Comparison of ENCODE assay signal across 19 mouse cellular contexts in the genomic region with DNA sequence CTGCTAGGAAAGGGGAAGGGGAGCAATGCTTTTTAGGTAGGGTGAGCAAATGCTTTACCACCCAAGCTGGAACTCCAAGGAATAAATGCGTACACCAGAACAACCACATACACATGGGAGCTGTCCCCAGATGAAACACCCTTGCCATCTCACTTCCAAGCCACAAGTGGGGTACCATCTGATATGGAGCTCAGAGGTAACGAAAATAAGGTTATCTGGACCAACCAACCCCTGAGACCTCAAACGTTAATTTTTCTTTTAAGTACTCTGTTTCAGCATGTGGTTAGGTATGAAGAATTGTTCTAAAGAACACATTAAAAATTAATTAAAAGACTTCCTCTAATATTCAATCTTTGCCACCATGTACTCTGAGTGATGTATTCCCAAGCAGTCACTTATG.
DNase-seq lines count a peak whose midpoint lies in the region; ATAC-seq and TF ChIP-seq lines count a peak whose summit lies in the region.
"Had no signal": no experiment of that assay in that cellular context is flagged by ENCODE, and none has a peak within 500 bp of the region (broad histone marks: within the 10 kb centered on the region; RNA-seq: fewer than 3 reads in every experiment).

No protein-coding gene starts in this region.

- H3K4me2 ChIP-seq in liver, postnatal 0 days (ENCODE audit: low read depth, low read length), result no peak overlapping the region
- no peak overlapping the region for H3K4me2 ChIP-seq in liver, embryonic 11.5 days

- TF ChIP-seq RAD21 in MEL (IDR thresholded peaks at IDR 0.05; ENCODE audit: low read depth, low read length), result no peak

- H3K9ac ChIP-seq in liver, postnatal 0 days (replicated peaks), result no peak overlapping the region
- no peak overlapping the region for H3K9ac ChIP-seq in liver, embryonic 11.5 days (ENCODE audit: low read depth, low read length)
- H3K9ac ChIP-seq in MEL (ENCODE audit: control insufficient read depth, low read depth, low read length, poor library complexity, severe bottlenecking), result no peak overlapping the region

- no peaks in the 10 kb centered on the region for H3K79me2 ChIP-seq in MEL (ENCODE audit: control insufficient read depth, insufficient read depth, low read length, poor library complexity)

- no peak overlapping the region for H3K27ac ChIP-seq in liver, postnatal 0 days (ENCODE audit: low read depth)
- no peak overlapping the region for H3K27ac ChIP-seq in liver, embryonic 11.5 days (ENCODE audit: low read depth, low read length)
- no peak overlapping the region for H3K27ac ChIP-seq in MEL (ENCODE audit: control insufficient read depth, low read depth, low read length)

- TF ChIP-seq EP300 in liver, postnatal 0 days (IDR thresholded peaks at IDR 0.05; ENCODE audit: low read depth), result 0 out of 2 replicates have a peak, but pooled peaks have one; percentile 32
- peak; percentile 62 to 86 for TF ChIP-seq EP300 in MEL (IDR thresholded peaks at IDR 0.05; ENCODE audit: low read depth in 1 of 2, low read length in 2 of 2)

- no peak overlapping the region for H3K4me3 ChIP-seq in liver, postnatal 0 days (ENCODE audit: low read depth, low read length)
- no peak overlapping the region for H3K4me3 ChIP-seq in liver, embryonic 11.5 days (ENCODE audit: low read depth, low read length)
- H3K4me3 ChIP-seq in MEL (ENCODE audit: control insufficient read depth in 1 of 2, insufficient read depth in 1 of 2, low read depth in 2 of 2, low read length in 2 of 2), result no peak overlapping the region

- H3K9me3 ChIP-seq in liver, postnatal 0 days (ENCODE audit: low read length), result no peaks in the 10 kb centered on the region
- H3K9me3 ChIP-seq in liver, embryonic 11.5 days (ENCODE audit: control insufficient read depth, low read length), result no peaks in the 10 kb centered on the region
- no peaks in the 10 kb centered on the region for H3K9me3 ChIP-seq in MEL (replicated peaks; ENCODE audit: insufficient read depth, low read length)

- TF ChIP-seq POLR2A in MEL (IDR thresholded peaks at IDR 0.05; ENCODE audit: control insufficient read depth in 1 of 2, insufficient read depth in 1 of 2, low read depth in 1 of 2, low read length in 2 of 2, poor library complexity in 1 of 2), result no peak

- peaks cover 12% of the 10 kb centered on the region; the same call in 1 of the 2 replicates for H3K4me1 ChIP-seq in liver, postnatal 0 days (ENCODE audit: insufficient read depth)
- H3K4me1 ChIP-seq in liver, embryonic 11.5 days (replicated peaks; ENCODE audit: control insufficient read depth, insufficient read depth, low read length), result peaks cover 13% of the 10 kb centered on the region; the same call in 1 of the 2 replicates
- peaks cover 6 to 16% of the 10 kb centered on the region in 2 experiments for H3K4me1 ChIP-seq in MEL (ENCODE audit: control insufficient read depth in 1 of 2, insufficient read depth in 2 of 2, low read length in 2 of 2)

- no peaks in the 10 kb centered on the region for H3K36me3 ChIP-seq in liver, postnatal 0 days (replicated peaks; ENCODE audit: insufficient read depth, low read length)
- no peaks in the 10 kb centered on the region for H3K36me3 ChIP-seq in liver, embryonic 11.5 days (ENCODE audit: control insufficient read depth, insufficient read depth, low read length)
- H3K36me3 ChIP-seq in MEL (ENCODE audit: control insufficient read depth in 1 of 2, insufficient read depth in 2 of 2, low read length in 2 of 2), result peaks cover 0 to 10% of the 10 kb centered on the region in 2 experiments; a peak in 2 of 4 replicates
- H3K36me3 ChIP-seq: G1E had no signal

- DNase-seq in liver, postnatal 0 days, result no peak
- no peak for DNase-seq in liver, embryonic 11.5 days (ENCODE audit: low spot score)
- no peak for DNase-seq in MEL (ENCODE audit: low read depth, low spot score)
- DNase-seq in embryo, embryonic 11 days, result no peak
- DNase-seq: adrenal gland, adult 2 months; adrenal gland, adult 8-10 months; adrenal gland, postnatal 10 days; adrenal gland, postnatal 14 days; adrenal gland, postnatal 25 days; adrenal gland, postnatal 36 days; B cell, adult 2 months; cerebellum, adult 11 months; cerebellum, adult 11-12 months; cerebellum, adult 18-20 months; cerebellum, adult 2 months had no signal

- H3K27me3 ChIP-seq in liver, postnatal 0 days (ENCODE audit: insufficient read depth, low read length), result no peaks in the 10 kb centered on the region
- H3K27me3 ChIP-seq in liver, embryonic 11.5 days (replicated peaks; ENCODE audit: control insufficient read depth, insufficient read depth, low read length), result peaks cover 15% of the 10 kb centered on the region
- H3K27me3 ChIP-seq in MEL (ENCODE audit: control insufficient read depth in 1 of 2, insufficient read depth in 2 of 2, low read length in 2 of 2), result no peaks in the 10 kb centered on the region
- H3K27me3 ChIP-seq: Patski had no signal

- WGBS in liver, postnatal 0 days (ENCODE audit: insufficient replicate concordance), result 59% methylated on average over 3 of the region's 3 CpGs
- 68% methylated on average over 3 of the region's 3 CpGs for WGBS in liver, embryonic 11.5 days

- no peak for TF ChIP-seq CTCF in liver, postnatal 0 days (IDR thresholded peaks at IDR 0.05; ENCODE audit: low read depth)
- TF ChIP-seq CTCF in MEL (IDR thresholded peaks at IDR 0.05 in 2 of 3, conservative IDR thresholded peaks at IDR 0.05 in 1 of 3; ENCODE audit: control insufficient read depth in 1 of 3, insufficient read depth in 1 of 3, low read depth in 2 of 3, low read length in 3 of 3, poor library complexity in 1 of 3, severe bottlenecking in 1 of 3), result no peak

- ATAC-seq in liver, postnatal 0 days, result no peak
- no peak for ATAC-seq in liver, embryonic 11.5 days (replicated peaks; ENCODE audit: low FRiP score)
- ATAC-seq: activated CD4-positive, CD25-positive, alpha-beta regulatory T cell, adult 4 months; CD4-positive, CD25-positive, alpha-beta regulatory T cell, adult 4 months; Patski had no signal

TF ChIP-seq in MEL, 35 proteins besides CTCF, POLR2A, EP300 and RAD21:
- TF ChIP-seq POLR2AphosphoS5 (IDR thresholded peaks at IDR 0.05; ENCODE audit: borderline replicate concordance, low read depth, low read length), result no peak
- no peak for TF ChIP-seq ZKSCAN1 (IDR thresholded peaks at IDR 0.05; ENCODE audit: low read depth, low read length)
- TF ChIP-seq MAZ (IDR thresholded peaks at IDR 0.05; ENCODE audit: low read depth, low read length), result no peak
- TF ChIP-seq SIN3A (IDR thresholded peaks at IDR 0.05; ENCODE audit: low read length), result peak; percentile 42; the same call in 1 of the 2 replicates
- TF ChIP-seq TCF12 (IDR thresholded peaks at IDR 0.05; ENCODE audit: low read depth, low read length), result peak; percentile 62
- TF ChIP-seq MYC (IDR thresholded peaks at IDR 0.05; ENCODE audit: low read depth, low read length), result no peak
- peak; percentile 48 for TF ChIP-seq MYB (IDR thresholded peaks at IDR 0.05; ENCODE audit: low read depth, low read length)
- no peak for TF ChIP-seq KAT2A (conservative IDR thresholded peaks at IDR 0.05; ENCODE audit: low read depth, low read length)
- no peak for TF ChIP-seq MXI1 (IDR thresholded peaks at IDR 0.05; ENCODE audit: low read depth, low read length)
- no peak for TF ChIP-seq MAX (IDR thresholded peaks at IDR 0.05; ENCODE audit: low read length)
- 0 out of 2 replicates have a peak, but pooled peaks have one; percentile 19 for TF ChIP-seq ETS1 (IDR thresholded peaks at IDR 0.05; ENCODE audit: low read depth, low read length)
TF ChIP-seq in MEL: peak in this region for 4.
